Mouse (Mus musculus) liver, embryonic 11.5 days (tissue): ENCODE measurements at regions not wholly inside any gene's neighbourhood (a gene's known extent, or its start where the extent isn't known, plus 50 kb on each side); places are given as distances from the start of the nearest gene placed in this dataset.

Experiments used
- ATAC-seq: fragments of 200-750 bp; cut with Nextera tagmentation; replicated peaks from 2 replicates; pipeline ENCODE4 v1.8.0; 2017; ENCODE audit warnings: moderate number of reproducible peaks, mild to moderate bottlenecking, moderate TSS enrichment, moderate library complexity; ENCODE audit not compliant: low FRiP score
- DNase-seq: peaks from one replicate; pipeline ENCODE4 v3.0.0-alpha.2; 2017; ENCODE audit warnings: low spot score
- H3K27ac ChIP-seq: fragments of 300-500 bp; sonication (generic); 2 replicates; pipeline ENCODE4 v1.5.1; 2014; ENCODE audit warnings: mild to moderate bottlenecking, low read depth, low read length, control low read depth
- H3K27me3 ChIP-seq: fragments of 300-500 bp; sonication (generic); replicated peaks from 2 replicates; pipeline ENCODE4 v1.6.1; 2014; ENCODE audit warnings: low read length, mixed read lengths; ENCODE audit not compliant: control insufficient read depth, insufficient read depth
- H3K36me3 ChIP-seq: fragments of 300-500 bp; sonication (generic); 2 replicates; pipeline ENCODE4 v1.6.1; 2014; ENCODE audit warnings: mild to moderate bottlenecking, low read length, moderate library complexity, mixed read lengths; ENCODE audit not compliant: control insufficient read depth, insufficient read depth
- H3K4me1 ChIP-seq: fragments of 300-500 bp; sonication (generic); replicated peaks from 2 replicates; pipeline ENCODE4 v1.6.1; 2014; ENCODE audit warnings: low read length, mixed read lengths; ENCODE audit not compliant: control insufficient read depth, insufficient read depth
- H3K4me2 ChIP-seq: fragments of 300-500 bp; sonication (generic); 2 replicates; pipeline ENCODE4 v1.6.1; 2014; ENCODE audit warnings: mild to moderate bottlenecking, control low read depth, moderate library complexity
- H3K4me3 ChIP-seq: fragments of 300-500 bp; sonication (generic); 2 replicates; pipeline ENCODE4 v1.5.1; 2014; ENCODE audit warnings: low read depth, low read length, control low read depth
- H3K9ac ChIP-seq: fragments of 300-500 bp; sonication (generic); 2 replicates; pipeline ENCODE4 v1.6.1; 2014; ENCODE audit warnings: low read depth, low read length, control low read depth
- H3K9me3 ChIP-seq: fragments of 300-500 bp; sonication (generic); 2 replicates; pipeline ENCODE4 v1.6.1; 2016; ENCODE audit warnings: low read length, inconsistent platforms, mixed read lengths; ENCODE audit not compliant: control insufficient read depth
- WGBS: fragments of 180-500 bp; shearing (Covaris S2); extraction: QIAGEN DNeasy Blood & Tissue Kit; methylation state at CpG from one replicate; pipeline ENCODE4 v1.1.7; 2014; 5-methylcytosine and 5-hydroxymethylcytosine counted together

- Histone ChIP-seq H3K4me3 (no peak overlapping the region), H3K9me3 (no peaks in the 10 kb centered on the region), H3K27me3 (no peaks in the 10 kb centered on the region), H3K9ac (no peak overlapping the region), H3K36me3 (no peaks in the 10 kb centered on the region), H3K27ac (no peak overlapping the region), H3K4me1 (no peaks in the 10 kb centered on the region; the same call in 1 of the 2 replicates), H3K4me2 (no peak overlapping the region)
- DNase-seq = no peak
- 87% methylated on average over 6 of the region's 6 CpGs for WGBS
- no peak for ATAC-seq
These were observed 99.0 kb upstream of the Dazl start for GRCm38 (mm10) chr17:50392428-50392827.

- Histone ChIP-seq H3K4me3 (no peak overlapping the region), H3K4me2 (no peak overlapping the region), H3K4me1 (no peaks in the 10 kb centered on the region; the same call in 1 of the 2 replicates), H3K27me3 (no peaks in the 10 kb centered on the region), H3K36me3 (no peaks in the 10 kb centered on the region), H3K9ac (no peak overlapping the region), H3K27ac (no peak overlapping the region), H3K9me3 (no peaks in the 10 kb centered on the region)
- no peak for DNase-seq
- ATAC-seq = no peak
- 84% methylated on average over 2 of the region's 2 CpGs for WGBS
These were observed 99.5 kb upstream of the Dazl start for GRCm38 (mm10) chr17:50392966-50393365.

GRCm38 (mm10) chr17:50393698-50394097 lies 100.3 kb upstream of the Dazl start:
- Histone ChIP-seq H3K4me3 (no peak overlapping the region), H3K4me1 (no peaks in the 10 kb centered on the region; the same call in 1 of the 2 replicates), H3K27me3 (no peaks in the 10 kb centered on the region), H3K4me2 (no peak overlapping the region), H3K27ac (no peak overlapping the region), H3K9ac (no peak overlapping the region), H3K9me3 (no peaks in the 10 kb centered on the region), H3K36me3 (no peaks in the 10 kb centered on the region)
- ATAC-seq (no peak; the same call in 1 of the 2 replicates), DNase-seq (no peak)
- 59% methylated on average over 3 of the region's 3 CpGs for WGBS

- Histone ChIP-seq H3K36me3 (no peaks in the 10 kb centered on the region), H3K4me1 (no peaks in the 10 kb centered on the region; the same call in 1 of the 2 replicates), H3K4me3 (no peak overlapping the region), H3K9me3 (no peaks in the 10 kb centered on the region), H3K27me3 (no peaks in the 10 kb centered on the region), H3K4me2 (no peak overlapping the region), H3K9ac (no peak overlapping the region), H3K27ac (no peak overlapping the region)
- no peak for DNase-seq
- ATAC-seq = no peak
- WGBS = 73% methylated on average over 1 of the region's 1 CpGs
These were observed 101.4 kb upstream of the Dazl start for GRCm38 (mm10) chr17:50394801-50395200.

- Histone ChIP-seq H3K9me3 (no peaks in the 10 kb centered on the region), H3K4me1 (no peaks in the 10 kb centered on the region; the same call in 1 of the 2 replicates), H3K36me3 (no peaks in the 10 kb centered on the region), H3K27me3 (no peaks in the 10 kb centered on the region), H3K4me3 (no peak overlapping the region), H3K4me2 (no peak overlapping the region), H3K27ac (no peak overlapping the region), H3K9ac (no peak overlapping the region)
- no peak for DNase-seq
- 94% methylated on average over 11 of the region's 11 CpGs for WGBS
- ATAC-seq = no peak
These were observed 102.2 kb upstream of the Dazl start for GRCm38 (mm10) chr17:50395669-50396068.

GRCm38 (mm10) chr17:50397324-50397723 lies 103.9 kb upstream of the Dazl start:
- DNase-seq (no peak), ATAC-seq (0 out of 2 replicates have a peak, but pooled peaks have one; percentile 20)
- no peaks in the 10 kb centered on the region for H3K27me3 ChIP-seq
- no peak overlapping the region for H3K27ac ChIP-seq
- H3K9ac ChIP-seq = no peak overlapping the region
- H3K4me3 ChIP-seq = no peak overlapping the region
- H3K4me2 ChIP-seq = no peak overlapping the region
- H3K36me3 ChIP-seq = no peaks in the 10 kb centered on the region
- no peaks in the 10 kb centered on the region for H3K9me3 ChIP-seq
- 46% methylated on average over 4 of the region's 4 CpGs for WGBS
- H3K4me1 ChIP-seq = no peaks in the 10 kb centered on the region; the same call in 1 of the 2 replicates

- Histone ChIP-seq H3K27ac (no peak overlapping the region), H3K9ac (no peak overlapping the region), H3K4me2 (no peak overlapping the region), H3K9me3 (no peaks in the 10 kb centered on the region), H3K27me3 (no peaks in the 10 kb centered on the region), H3K36me3 (no peaks in the 10 kb centered on the region), H3K4me3 (no peak overlapping the region), H3K4me1 (0 out of 2 replicates have a peak, but pooled peaks cover 2% of the 10 kb centered on the region)
- WGBS = 74% methylated on average over 11 of the region's 11 CpGs
- ATAC-seq (no peak), DNase-seq (no peak)
These were observed 101.8 kb upstream of the Plcl2 start for GRCm38 (mm10) chr17:50407249-50407990.

GRCm38 (mm10) chr17:50408581-50408980 lies 100.6 kb upstream of the Plcl2 start:
- no peaks in the 10 kb centered on the region for H3K9me3 ChIP-seq
- H3K9ac ChIP-seq = no peak overlapping the region
- WGBS = 85% methylated on average over 10 of the region's 10 CpGs
- no peaks in the 10 kb centered on the region for H3K36me3 ChIP-seq
- ATAC-seq = no peak
- H3K27ac ChIP-seq = no peak overlapping the region
- H3K4me1 ChIP-seq = 0 out of 2 replicates have a peak, but pooled peaks cover 2% of the 10 kb centered on the region
- H3K4me2 ChIP-seq = no peak overlapping the region
- no peak for DNase-seq
- H3K27me3 ChIP-seq = no peaks in the 10 kb centered on the region
- H3K4me3 ChIP-seq = no peak overlapping the region

GRCm38 (mm10) chr17:50409271-50409670 lies 99.9 kb upstream of the Plcl2 start:
- H3K9me3 ChIP-seq = no peaks in the 10 kb centered on the region
- 89% methylated on average over 3 of the region's 3 CpGs for WGBS
- H3K9ac ChIP-seq = no peak overlapping the region
- no peak for ATAC-seq
- no peak overlapping the region for H3K4me2 ChIP-seq
- no peak overlapping the region for H3K27ac ChIP-seq
- H3K4me1 ChIP-seq = 0 out of 2 replicates have a peak, but pooled peaks cover 2% of the 10 kb centered on the region
- no peaks in the 10 kb centered on the region for H3K36me3 ChIP-seq
- no peak for DNase-seq
- H3K27me3 ChIP-seq = no peaks in the 10 kb centered on the region
- no peak overlapping the region for H3K4me3 ChIP-seq
